ENCODE assay signal across 8 mouse cellular contexts in genomic region chr16:94789958-94790357, GRCm38 (mm10).
DNase-seq lines count a peak whose midpoint lies in the region; ATAC-seq and TF ChIP-seq lines count a peak whose summit lies in the region.
"Had no signal": no experiment of that assay in that cellular context is flagged by ENCODE, and none has a peak within 500 bp of the region (broad histone marks: within the 10 kb centered on the region; RNA-seq: fewer than 3 reads in every experiment).

No protein-coding gene starts in this region.

- WGBS in lung, embryonic 14.5 days = 23% methylated on average over 6 of the region's 6 CpGs

- H3K4me3 ChIP-seq in lung, embryonic 14.5 days (ENCODE audit: low read depth, low read length) = no peak overlapping the region
- H3K4me3 ChIP-seq: neural tube, embryonic 13.5 days had no signal

- peak; percentile 83 for TF ChIP-seq CTCF in lung, embryonic 14.5 days (IDR thresholded peaks at IDR 0.05; ENCODE audit: low read depth)

- H3K4me2 ChIP-seq in lung, embryonic 14.5 days = no peak overlapping the region
- H3K4me2 ChIP-seq: neural tube, embryonic 13.5 days had no signal

- H3K36me3 ChIP-seq in lung, embryonic 14.5 days (ENCODE audit: insufficient read depth) = no peaks in the 10 kb centered on the region
- H3K36me3 ChIP-seq: neural tube, embryonic 13.5 days had no signal

- H3K9me3 ChIP-seq in lung, embryonic 14.5 days (ENCODE audit: low read depth, low read length) = no peaks in the 10 kb centered on the region
- H3K9me3 ChIP-seq: neural tube, embryonic 13.5 days had no signal

- H3K4me1 ChIP-seq in lung, embryonic 14.5 days (ENCODE audit: insufficient read depth) = no peaks in the 10 kb centered on the region
- H3K4me1 ChIP-seq: neural tube, embryonic 13.5 days had no signal

- ATAC-seq in lung, embryonic 14.5 days (ENCODE audit: insufficient read depth) = no peak

- H3K9ac ChIP-seq in lung, embryonic 14.5 days = no peak overlapping the region
- H3K9ac ChIP-seq: neural tube, embryonic 13.5 days had no signal

- H3K27ac ChIP-seq in lung, embryonic 14.5 days (ENCODE audit: low read depth) = no peak overlapping the region
- H3K27ac ChIP-seq: neural tube, embryonic 13.5 days had no signal

- no peaks in the 10 kb centered on the region for H3K27me3 ChIP-seq in lung, embryonic 14.5 days (ENCODE audit: insufficient read depth, low read length)

- DNase-seq in lung, embryonic 14.5 days = peak; percentile 33
- no peak for DNase-seq in lung, postnatal 36 days
- peak; percentile 79 for DNase-seq in ZHBTc4 (ENCODE audit: low read depth, low spot score)
- DNase-seq in cerebellum, adult 9-11 months = peak; percentile 72
- DNase-seq in naive thymus-derived CD4-positive, alpha-beta T cell, adult 2 months (ENCODE audit: low read depth) = peak; percentile 16
- no peak for DNase-seq in right cerebral cortex, postnatal 36 days (ENCODE audit: low spot score in 2 of 2)
- DNase-seq in c-Kit-positive CD71-positive TER-119-positive erythroid progenitor cells, embryonic 14.5 days (ENCODE audit: low spot score) = no peak

Comparison
In these comparisons a context has a peak if more than half of its experiments do, and no peak if none do; other contexts are left out.
1. DNase-seq: peak in lung, embryonic 14.5 days (single experiment), ZHBTc4 (single experiment), cerebellum, adult 9-11 months (single experiment) and naive thymus-derived CD4-positive, alpha-beta T cell, adult 2 months (single experiment); none in lung, postnatal 36 days (single experiment), right cerebral cortex, postnatal 36 days (0 of 2) and c-Kit-positive CD71-positive TER-119-positive erythroid progenitor cells, embryonic 14.5 days (single experiment).